Mouse (Mus musculus) liver, embryonic 12.5 days (tissue): Measurements from ENCODE around the gene H2-T23. TPM values are rescaled to one million over a fixed set of nuclear protein-coding genes. Genes with fewer than 3 reads are reported as not detected.
"Not testable (repeated sequence)": the region's sequence is repeated elsewhere in the genome, so short reads cannot be mapped to it uniquely, and the experiment has no call there.

ENCODE experiments used
- ATAC-seq: fragments of 200-750 bp; cut with Nextera tagmentation; 2 replicates; pipeline ENCODE4 v1.8.0; 2017; ENCODE audit warnings: moderate number of reproducible peaks, mild to moderate bottlenecking, moderate library complexity
- H3K27ac ChIP-seq: fragments of 300-500 bp; sonication (generic); 2 replicates; pipeline ENCODE4 v1.5.1; 2016; ENCODE audit warnings: mild to moderate bottlenecking
- H3K27me3 ChIP-seq: fragments of 300-500 bp; sonication (generic); replicated peaks from 2 replicates; pipeline ENCODE4 v1.6.1; 2016; ENCODE audit warnings: mild to moderate bottlenecking, moderate library complexity
- H3K36me3 ChIP-seq: fragments of 300-500 bp; sonication (generic); 2 replicates; pipeline ENCODE4 v1.6.1; 2016; ENCODE audit warnings: mild to moderate bottlenecking, moderate library complexity
- H3K4me1 ChIP-seq: fragments of 300-500 bp; sonication (generic); 2 replicates; pipeline ENCODE4 v1.6.1; 2016
- H3K4me2 ChIP-seq: fragments of 300-500 bp; sonication (generic); 2 replicates; pipeline ENCODE4 v1.6.1; 2016; ENCODE audit warnings: mild to moderate bottlenecking, moderate library complexity
- H3K4me3 ChIP-seq: fragments of 300-500 bp; sonication (generic); 2 replicates; pipeline ENCODE4 v1.5.1; 2016; ENCODE audit warnings: mild to moderate bottlenecking, moderate library complexity
- H3K9ac ChIP-seq: fragments of 300-500 bp; sonication (generic); 2 replicates; pipeline ENCODE4 v1.6.1; 2016; ENCODE audit warnings: mild to moderate bottlenecking, moderate library complexity
- H3K9me3 ChIP-seq: fragments of 300-500 bp; sonication (generic); replicated peaks from 2 replicates; pipeline ENCODE4 v1.6.1; 2016; ENCODE audit warnings: mild to moderate bottlenecking, moderate library complexity
- WGBS: fragments of 180-500 bp; shearing (Covaris S2); methylation state at CpG from one replicate; pipeline ENCODE4 v1.1.7; 2016; ENCODE audit not compliant: insufficient replicate concordance; 5-methylcytosine and 5-hydroxymethylcytosine counted together
- polyA plus RNA-seq: library from polyadenylated mRNA; unstranded; fragments of >200 nt; fragmentation: Nextera tagmentation; extraction: Ambion mirVana; gene quantifications from 2 replicates; pipeline ENCODE4 v1.2.1, GENCODE M21; 2016

The H2-T23 gene
- 19.5 and 20.5 TPM in 2 replicates for polyA plus RNA-seq

- 2% methylated on average over 24 of the region's 25 CpGs for WGBS
- not testable (repeated sequence) for H3K9me3 ChIP-seq
- peak within 1 kb of the TSS; percentile 64; the same call in 1 of the 2 replicates for H3K27ac ChIP-seq
These were observed at the start of gene H2-T23 for GRCm38 (mm10) chr17:36032351-36032875. Gene H2-T23, minus strand, starts transcription at chr17:36032855.

DNA sequence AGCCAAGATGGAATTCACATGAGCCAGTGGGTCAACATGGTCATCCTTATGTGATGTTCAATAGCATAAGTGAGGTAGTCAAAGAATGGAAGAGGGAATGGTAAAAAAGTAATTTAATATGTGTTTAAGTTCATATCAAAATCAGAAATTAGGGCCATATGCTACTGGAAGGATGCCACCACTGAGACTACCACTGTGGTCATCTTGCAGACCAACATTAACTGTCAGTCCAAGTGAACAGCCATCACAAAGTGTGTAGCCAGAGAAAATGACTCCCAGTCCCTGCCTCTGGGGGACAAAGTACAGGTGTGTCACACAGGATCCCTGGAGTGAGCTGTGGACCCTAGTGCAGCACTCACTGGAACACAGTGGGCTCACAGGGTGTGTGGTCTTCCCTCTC lies 49.2 kb upstream of the H2-T23 start:
- H3K9me3 ChIP-seq, H3K4me2 ChIP-seq, H3K4me3 ChIP-seq, H3K36me3 ChIP-seq, H3K9ac ChIP-seq, ATAC-seq, H3K27ac ChIP-seq: not testable (repeated sequence)
- peaks cover 58% of the 10 kb centered on the region for H3K27me3 ChIP-seq
- H3K4me1 ChIP-seq: peaks cover 11% of the 10 kb centered on the region; the same call in 1 of the 2 replicates

More at GRCm38 (mm10) chr17:36032351-36032875, at the start of gene H2-T23:
- peak within 1 kb of the TSS; percentile 75 for H3K9ac ChIP-seq
- H3K27me3 ChIP-seq, H3K36me3 ChIP-seq: not testable (repeated sequence)
- ATAC-seq: peak; percentile 47
- peak within 1 kb of the TSS; percentile 93 for H3K4me2 ChIP-seq
- peaks cover 33% of the 10 kb centered on the region for H3K4me1 ChIP-seq
- H3K4me3 ChIP-seq: peak within 1 kb of the TSS; percentile 70

DNA sequence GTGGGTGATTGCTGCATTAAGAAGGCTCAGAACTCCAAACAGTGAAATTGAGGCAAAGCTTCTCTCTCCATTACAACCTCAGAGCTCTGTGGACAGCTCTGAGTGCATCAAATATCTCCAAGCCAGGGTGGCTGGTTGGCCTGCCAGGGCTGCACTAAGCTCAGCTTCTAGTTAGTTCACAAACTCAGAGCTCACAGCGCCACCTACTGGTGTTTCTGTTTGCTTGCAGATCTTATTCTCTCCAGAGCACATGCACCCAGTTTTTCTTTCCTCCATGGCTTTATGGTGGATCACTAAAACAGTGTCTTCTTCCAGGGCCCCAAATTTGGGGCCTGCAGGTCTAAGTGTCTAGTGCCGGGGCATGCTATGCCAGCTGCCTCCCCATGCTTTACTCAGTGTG lies 28.2 kb upstream of the H2-T23 start:
- H3K4me3 ChIP-seq: no peak overlapping the region
- no peak overlapping the region for H3K27ac ChIP-seq
- no peaks in the 10 kb centered on the region for H3K36me3 ChIP-seq
- no peaks in the 10 kb centered on the region for H3K9me3 ChIP-seq
- WGBS: 15% methylated on average over 2 of the region's 2 CpGs
- H3K9ac ChIP-seq: no peak overlapping the region
- ATAC-seq: no peak
- H3K27me3 ChIP-seq: no peaks in the 10 kb centered on the region; the same call in 1 of the 2 replicates
- no peak overlapping the region for H3K4me2 ChIP-seq
- no peaks in the 10 kb centered on the region for H3K4me1 ChIP-seq

DNA sequence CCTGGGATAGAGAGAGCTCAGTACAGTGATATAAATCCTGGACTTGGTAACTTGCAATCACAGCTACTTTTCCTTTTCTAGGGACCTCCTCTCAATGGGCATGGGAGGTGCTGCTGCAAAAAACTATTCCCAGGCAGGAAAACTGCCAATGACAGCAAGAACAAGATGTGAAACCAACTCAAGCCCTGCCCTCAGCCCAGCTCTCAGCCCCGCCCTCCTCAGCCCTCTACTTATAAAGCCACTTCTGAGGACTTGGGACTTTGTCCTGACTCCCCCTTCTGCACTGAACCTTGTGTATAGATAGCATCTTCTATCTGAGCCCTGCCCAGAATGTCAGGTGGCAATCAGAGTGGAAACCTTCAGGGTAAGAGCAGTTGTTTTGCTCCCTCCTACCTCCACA lies 25.7 kb upstream of the H2-T23 start, which contains the start of gene Gm11127:
TSS of gene Gm11127 (minus strand) at position 10 of the 400 bp plus-strand sequence.
- not testable (repeated sequence) for H3K9ac ChIP-seq, ATAC-seq, H3K9me3 ChIP-seq, H3K27me3 ChIP-seq, H3K4me1 ChIP-seq, H3K27ac ChIP-seq, H3K36me3 ChIP-seq, H3K4me2 ChIP-seq, H3K4me3 ChIP-seq
- WGBS: 39% methylated on average over 1 of the region's 1 CpGs

GRCm38 (mm10) chr17:36057927-36058326 lies 25.3 kb upstream of the H2-T23 start:
- H3K9me3 ChIP-seq, H3K36me3 ChIP-seq, H3K4me3 ChIP-seq, H3K4me2 ChIP-seq, H3K9ac ChIP-seq, H3K27ac ChIP-seq, H3K4me1 ChIP-seq, ATAC-seq, H3K27me3 ChIP-seq: not testable (repeated sequence)
- 84% methylated on average over 25 of the region's 25 CpGs for WGBS

DNA sequence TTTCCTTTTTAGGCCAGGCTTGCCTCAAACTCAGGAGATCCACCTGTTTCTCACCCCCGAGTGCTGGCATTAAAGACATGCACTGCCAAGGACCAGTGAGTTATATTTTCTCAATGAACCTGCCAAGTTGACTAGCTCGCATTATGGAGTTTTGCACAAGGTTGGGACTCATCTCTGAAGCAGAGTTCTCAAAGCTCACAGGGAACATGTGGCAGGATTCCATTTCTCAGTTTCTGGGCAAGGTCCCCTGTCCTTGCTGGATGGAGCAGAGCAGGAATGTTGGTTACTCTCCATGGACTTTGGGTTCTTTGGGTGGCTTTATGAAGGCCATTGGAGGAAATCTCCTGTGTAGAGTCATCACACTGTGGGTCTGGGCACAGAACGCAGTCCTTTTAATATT lies 10.6 kb upstream of the H2-T23 start:
- Histone ChIP-seq H3K9ac (peak overlapping the region; percentile 73), H3K27ac (no peak overlapping the region)

DNA sequence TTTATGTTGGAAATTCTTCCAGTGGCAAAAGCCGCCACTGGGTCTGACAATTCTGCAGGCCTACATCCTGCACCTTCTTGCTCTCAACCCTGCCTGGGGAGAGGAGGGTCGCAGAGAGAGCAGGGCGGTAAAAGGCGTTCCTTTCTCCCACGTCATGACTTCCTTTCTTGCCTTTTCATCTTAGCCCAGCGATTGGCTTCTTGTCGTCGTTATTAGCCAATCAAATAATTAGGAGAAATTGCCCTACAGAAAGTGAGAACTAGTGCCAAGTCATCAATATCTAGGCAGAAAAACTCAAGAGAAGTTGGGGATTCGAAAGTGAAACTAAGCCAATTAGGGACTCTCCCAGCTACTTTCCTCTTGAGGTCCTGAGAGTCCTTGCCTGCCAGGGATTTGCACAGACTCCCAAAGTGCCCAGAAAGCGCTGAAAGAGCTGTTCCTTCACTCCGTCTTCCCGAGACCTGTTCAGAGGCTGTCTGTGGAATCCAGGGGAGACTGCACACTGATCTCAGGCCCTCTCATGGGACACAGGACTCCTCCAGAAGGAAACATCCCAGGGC lies 10.0 kb upstream of the H2-T23 start, which contains the start of the genes H2-T22 and Gm6034:
TSS of gene H2-T22 (minus strand) at position 138 of the 560 bp plus-strand sequence.
TSS of gene Gm6034 (plus strand) at position 352 of the 560 bp plus-strand sequence.
- H3K9me3 ChIP-seq, H3K27ac ChIP-seq, H3K36me3 ChIP-seq, H3K27me3 ChIP-seq: not testable (repeated sequence)
- Histone ChIP-seq H3K4me1 (peaks cover 21% of the 10 kb centered on the region), H3K9ac (peak within 1 kb of the TSS; percentile 73), H3K4me2 (peak within 1 kb of the TSS; percentile 83), H3K4me3 (peak within 1 kb of the TSS; percentile 64)
- 3% methylated on average over 12 of the region's 12 CpGs for WGBS
- ATAC-seq: peak; percentile 93

More for the DNA sequence above, 10.6 kb upstream of the H2-T23 start:
- H3K4me2 ChIP-seq: peak overlapping the region; percentile 83
- H3K27me3 ChIP-seq: no peaks in the 10 kb centered on the region
- no peaks in the 10 kb centered on the region for H3K9me3 ChIP-seq
- H3K36me3 ChIP-seq: no peaks in the 10 kb centered on the region
- H3K4me3 ChIP-seq: peak overlapping the region; percentile 64
- no peak for ATAC-seq
- WGBS: 76% methylated on average over 3 of the region's 3 CpGs
- peaks cover 21% of the 10 kb centered on the region for H3K4me1 ChIP-seq

DNA sequence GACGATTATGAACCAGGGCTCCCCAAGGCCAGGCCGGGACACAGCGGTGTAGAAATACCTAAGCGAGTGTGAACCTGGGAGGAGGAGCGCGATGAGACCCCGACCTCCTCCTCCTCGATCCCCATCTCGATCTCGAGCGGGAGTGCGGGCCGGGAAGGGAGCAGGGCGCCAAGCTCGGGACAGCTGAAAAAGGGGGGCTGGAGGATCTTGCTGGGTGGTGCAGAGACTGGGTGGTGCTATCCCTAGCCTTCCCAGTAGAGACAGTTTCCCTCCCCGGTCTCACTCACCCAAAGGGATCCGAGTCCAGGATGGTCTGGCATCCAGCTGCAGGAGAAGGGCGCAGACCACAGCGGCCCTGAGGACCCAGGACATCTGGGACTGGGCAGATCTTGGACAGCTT lies 9.4 kb upstream of the H2-T23 start:
- not testable (repeated sequence) for H3K36me3 ChIP-seq, H3K27ac ChIP-seq, H3K27me3 ChIP-seq, H3K9me3 ChIP-seq
- Histone ChIP-seq H3K9ac (peak overlapping the region; percentile 73), H3K4me2 (peak overlapping the region; percentile 83), H3K4me3 (peak overlapping the region; percentile 64), H3K4me1 (peaks cover 21% of the 10 kb centered on the region)
- ATAC-seq: peak; percentile 40
- WGBS: 4% methylated on average over 19 of the region's 19 CpGs

DNA sequence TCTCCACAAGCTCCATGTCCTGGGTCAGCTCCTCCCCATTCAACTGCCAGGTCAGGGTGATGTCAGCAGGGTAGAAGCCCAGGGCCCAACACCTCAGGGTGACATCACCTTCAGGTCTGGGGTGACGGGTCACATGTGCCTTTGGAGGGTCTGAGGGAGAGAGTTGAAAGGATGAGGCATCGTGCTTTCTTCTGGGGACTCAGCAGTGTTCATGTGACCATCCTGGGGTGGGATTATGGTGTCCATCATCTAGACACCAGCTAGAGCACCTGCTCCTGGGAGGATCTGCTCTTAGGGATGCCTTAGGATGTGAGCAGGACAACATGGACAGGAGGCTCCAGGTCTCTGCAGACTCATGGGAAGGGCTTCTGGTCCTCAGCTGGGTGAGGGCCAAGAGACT lies 7.9 kb upstream of the H2-T23 start:
- H3K27me3 ChIP-seq, H3K4me2 ChIP-seq, ATAC-seq, H3K27ac ChIP-seq, H3K4me3 ChIP-seq, H3K9me3 ChIP-seq, H3K36me3 ChIP-seq, H3K9ac ChIP-seq: not testable (repeated sequence)
- 77% methylated on average over 2 of the region's 2 CpGs for WGBS
- peaks cover 21% of the 10 kb centered on the region for H3K4me1 ChIP-seq

DNA sequence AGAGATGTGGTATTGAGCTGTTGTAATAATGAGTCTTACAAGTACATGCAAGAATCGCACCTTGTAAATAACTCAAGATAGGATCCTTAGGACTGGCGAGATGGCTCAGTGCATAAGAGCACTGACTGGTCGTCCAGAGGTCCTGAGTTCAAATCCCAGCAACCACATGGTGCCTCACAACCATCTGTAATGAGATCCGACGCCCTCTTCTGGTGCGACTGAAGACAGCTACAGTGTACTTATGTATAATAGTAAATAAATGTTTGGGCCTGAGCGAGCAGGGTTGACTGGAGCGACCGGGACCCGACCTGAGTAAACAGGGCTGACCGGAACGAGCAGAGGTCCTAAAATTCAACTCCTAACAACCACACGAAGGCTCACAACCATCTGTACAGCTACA lies 3.5 kb upstream of the H2-T23 start:
- not testable (repeated sequence) for H3K9me3 ChIP-seq, H3K36me3 ChIP-seq, H3K27ac ChIP-seq, H3K4me3 ChIP-seq, H3K4me2 ChIP-seq, H3K9ac ChIP-seq, ATAC-seq, H3K27me3 ChIP-seq
- 72% methylated on average over 13 of the region's 13 CpGs for WGBS
- H3K4me1 ChIP-seq: peaks cover 11% of the 10 kb centered on the region

- Histone ChIP-seq H3K4me2 (0 out of 2 replicates have a peak overlapping the region, but pooled peaks have one; percentile 8), H3K4me1 (peaks cover 19% of the 10 kb centered on the region)
- not testable (repeated sequence) for H3K9ac ChIP-seq, H3K9me3 ChIP-seq, H3K27me3 ChIP-seq, H3K4me3 ChIP-seq, H3K27ac ChIP-seq, H3K36me3 ChIP-seq
- 26% methylated on average over 3 of the region's 3 CpGs for WGBS
- ATAC-seq: peak; percentile 60
These were observed 2.5 kb upstream of the H2-T23 start for GRCm38 (mm10) chr17:36035010-36035638.

GRCm38 (mm10) chr17:36034524-36034923 lies 1.9 kb upstream of the H2-T23 start:
- H3K4me2 ChIP-seq: 0 out of 2 replicates have a peak overlapping the region, but pooled peaks have one; percentile 8
- peaks cover 23% of the 10 kb centered on the region for H3K4me1 ChIP-seq
- not testable (repeated sequence) for H3K4me3 ChIP-seq, H3K36me3 ChIP-seq, H3K9me3 ChIP-seq, H3K27ac ChIP-seq, H3K27me3 ChIP-seq, H3K9ac ChIP-seq
- 51% methylated on average over 3 of the region's 3 CpGs for WGBS
- ATAC-seq: 0 out of 2 replicates have a peak, but pooled peaks have one; percentile 21
